Mouse (Mus musculus) neural tube, embryonic 15.5 days (tissue): Measurements from ENCODE around the gene Trp53bp2. TPM values are rescaled to one million over a fixed set of nuclear protein-coding genes. Genes with fewer than 3 reads are reported as not detected.

ENCODE experiments used
- ATAC-seq: fragments of 200-750 bp; cut with Nextera tagmentation; 2 replicates; pipeline ENCODE4 v1.8.0; 2017; ENCODE audit warnings: mild to moderate bottlenecking, moderate TSS enrichment, moderate library complexity; ENCODE audit not compliant: low FRiP score
- H3K27ac ChIP-seq: fragments of 300-500 bp; sonication (generic); replicated peaks from 2 replicates; pipeline ENCODE4 v1.5.1; 2015; ENCODE audit warnings: mild to moderate bottlenecking, inconsistent platforms
- H3K27me3 ChIP-seq: fragments of 300-500 bp; sonication (generic); replicated peaks from 2 replicates; pipeline ENCODE4 v1.6.1; 2015; ENCODE audit warnings: inconsistent platforms
- H3K36me3 ChIP-seq: fragments of 300-500 bp; sonication (generic); 2 replicates; pipeline ENCODE4 v1.6.1; 2015; ENCODE audit warnings: inconsistent platforms
- H3K4me1 ChIP-seq: fragments of 300-500 bp; sonication (generic); 2 replicates; pipeline ENCODE4 v1.6.1; 2015; ENCODE audit warnings: inconsistent platforms
- H3K4me2 ChIP-seq: fragments of 300-500 bp; sonication (generic); 2 replicates; pipeline ENCODE4 v1.6.1; 2015; ENCODE audit warnings: inconsistent platforms, mild to moderate bottlenecking, moderate library complexity
- H3K4me3 ChIP-seq: fragments of 300-500 bp; sonication (generic); replicated peaks from 2 replicates; pipeline ENCODE4 v1.5.1; 2015; ENCODE audit warnings: mild to moderate bottlenecking, inconsistent platforms
- H3K9ac ChIP-seq: fragments of 300-500 bp; sonication (generic); replicated peaks from 2 replicates; pipeline ENCODE4 v1.6.1; 2015; ENCODE audit warnings: mild to moderate bottlenecking, inconsistent platforms
- H3K9me3 ChIP-seq: fragments of 300-500 bp; sonication (generic); replicated peaks from 2 replicates; pipeline ENCODE4 v1.6.1; 2016; ENCODE audit warnings: inconsistent platforms
- WGBS: fragments of 180-500 bp; shearing (Covaris S2); methylation state at CpG from one replicate; pipeline ENCODE4 v1.1.7; 2015; ENCODE audit warnings: mixed read lengths; 5-methylcytosine and 5-hydroxymethylcytosine counted together
- polyA plus RNA-seq: library from polyadenylated mRNA; unstranded; fragments of >200 nt; fragmentation: Nextera tagmentation; extraction: Ambion mirVana; gene quantifications from 2 replicates; pipeline ENCODE4 v1.2.1, GENCODE M21; 2015

Gene Trp53bp2
- polyA plus RNA-seq, 1 experiment from 2014 or later = 14.6 TPM

- WGBS = 96% methylated on average over 3 of the region's 3 CpGs
- Histone ChIP-seq H3K4me1 (peaks cover 14% of the 10 kb centered on the region), H3K27ac (no peak overlapping the region), H3K9ac (no peak overlapping the region), H3K4me2 (no peak overlapping the region), H3K9me3 (no peaks in the 10 kb centered on the region), H3K36me3 (peaks cover 13% of the 10 kb centered on the region), H3K4me3 (no peak overlapping the region), H3K27me3 (no peaks in the 10 kb centered on the region)
- no peak for ATAC-seq
Observed at GRCm38 (mm10) chr1:182505291-182505690, 96.3 kb downstream of the Trp53bp2 start.

GRCm38 (mm10) chr1:182506229-182506986 lies 97.4 kb downstream of the Trp53bp2 start:
- H3K4me1 ChIP-seq = peaks cover 14% of the 10 kb centered on the region
- H3K27ac ChIP-seq = peak overlapping the region; percentile 46; the same call in 1 of the 2 replicates
- no peaks in the 10 kb centered on the region for H3K27me3 ChIP-seq
- H3K4me3 ChIP-seq = no peak overlapping the region
- H3K36me3 ChIP-seq = peaks cover 25% of the 10 kb centered on the region
- no peaks in the 10 kb centered on the region for H3K9me3 ChIP-seq
- WGBS = 70% methylated on average over 7 of the region's 7 CpGs
- no peak overlapping the region for H3K9ac ChIP-seq
- ATAC-seq = no peak
- H3K4me2 ChIP-seq = no peak overlapping the region

GRCm38 (mm10) chr1:182509110-182509797 lies 100.3 kb downstream of the Trp53bp2 start:
- Histone ChIP-seq H3K36me3 (peaks cover 35% of the 10 kb centered on the region), H3K27me3 (no peaks in the 10 kb centered on the region), H3K9me3 (no peaks in the 10 kb centered on the region), H3K4me3 (no peak overlapping the region), H3K4me1 (peaks cover 12% of the 10 kb centered on the region), H3K4me2 (no peak overlapping the region), H3K9ac (no peak overlapping the region), H3K27ac (no peak overlapping the region)
- no peak for ATAC-seq
- WGBS = 81% methylated on average over 10 of the region's 10 CpGs

GRCm38 (mm10) chr1:182511073-182511472 lies 102.1 kb downstream of the Trp53bp2 start:
- WGBS = 83% methylated on average over 2 of the region's 2 CpGs
- H3K27ac ChIP-seq = no peak overlapping the region
- no peaks in the 10 kb centered on the region for H3K27me3 ChIP-seq
- H3K4me3 ChIP-seq = no peak overlapping the region
- no peaks in the 10 kb centered on the region for H3K9me3 ChIP-seq
- peaks cover 35% of the 10 kb centered on the region for H3K36me3 ChIP-seq
- H3K4me1 ChIP-seq = peaks cover 21% of the 10 kb centered on the region
- no peak for ATAC-seq
- no peak overlapping the region for H3K4me2 ChIP-seq
- no peak overlapping the region for H3K9ac ChIP-seq

GRCm38 (mm10) chr1:182511778-182512177 lies 102.8 kb downstream of the Trp53bp2 start:
- Histone ChIP-seq H3K9me3 (no peaks in the 10 kb centered on the region), H3K4me3 (no peak overlapping the region), H3K27ac (no peak overlapping the region), H3K9ac (no peak overlapping the region), H3K27me3 (no peaks in the 10 kb centered on the region), H3K4me1 (peaks cover 27% of the 10 kb centered on the region), H3K36me3 (peaks cover 35% of the 10 kb centered on the region), H3K4me2 (no peak overlapping the region)
- 83% methylated on average over 8 of the region's 8 CpGs for WGBS
- ATAC-seq = no peak

Other genes starting within 250 kb of the Trp53bp2 start
- not detected in 2 replicates for gene Vmn1r1, start 244.7 kb upstream of the Trp53bp2 start, polyA plus RNA-seq
- 101 and 108 TPM in 2 replicates for gene Degs1, start 126.4 kb upstream of the Trp53bp2 start, polyA plus RNA-seq
- gene Fbxo28, start 67.5 kb upstream of the Trp53bp2 start, polyA plus RNA-seq = 20.0 and 23.6 TPM in 2 replicates
- 95.3 and 98.9 TPM in 2 replicates for gene Capn2, start 108.4 kb downstream of the Trp53bp2 start, polyA plus RNA-seq
- 0.08 and 0.28 TPM in 2 replicates for gene Capn8, start 155.8 kb downstream of the Trp53bp2 start, polyA plus RNA-seq